In genomic region chr2:28270561-28270960, GRCm38 (mm10) we compare ENCODE assay signal across 9 mouse cellular contexts.
DNase-seq lines count a peak whose midpoint lies in the region; ATAC-seq lines count a peak whose summit lies in the region.
"Had no signal": no experiment of that assay in that cellular context is flagged by ENCODE, and none has a peak within 500 bp of the region (broad histone marks: within the 10 kb centered on the region; RNA-seq: fewer than 3 reads in every experiment).

No protein-coding gene starts in this region.

- ATAC-seq in heart, embryonic 12.5 days (ENCODE audit: insufficient number of reproducible peaks, low FRiP score), result no peak
- peak; percentile 34; the same call in 1 of the 2 replicates for ATAC-seq in forebrain, embryonic 14.5 days
- ATAC-seq in megakaryocyte-erythroid progenitor cell, adult 5-6 weeks (replicated peaks; ENCODE audit: low FRiP score, low TSS enrichment, poor library complexity, severe bottlenecking), result no peak

- no peak overlapping the region for H3K4me3 ChIP-seq in heart, embryonic 12.5 days
- H3K4me3 ChIP-seq in forebrain, embryonic 14.5 days (ENCODE audit: low read depth, low read length), result no peak overlapping the region
- H3K4me3 ChIP-seq: liver, embryonic 15.5 days had no signal

- 0 out of 2 replicates have a peak, but pooled peaks cover 7% of the 10 kb centered on the region for H3K4me1 ChIP-seq in heart, embryonic 12.5 days (replicated peaks)
- H3K4me1 ChIP-seq in forebrain, embryonic 14.5 days (ENCODE audit: control insufficient read depth, insufficient read depth, low read length), result peaks cover 3% of the 10 kb centered on the region; the same call in 1 of the 2 replicates
- H3K4me1 ChIP-seq: liver, embryonic 15.5 days had no signal

- WGBS in heart, embryonic 12.5 days, result 21% methylated on average over 4 of the region's 4 CpGs
- 1% methylated on average over 4 of the region's 4 CpGs for WGBS in forebrain, embryonic 14.5 days

- no peaks in the 10 kb centered on the region for H3K9me3 ChIP-seq in heart, embryonic 12.5 days (replicated peaks)
- H3K9me3 ChIP-seq in forebrain, embryonic 14.5 days (replicated peaks; ENCODE audit: control insufficient read depth, low read length), result no peaks in the 10 kb centered on the region
- H3K9me3 ChIP-seq: liver, embryonic 15.5 days had no signal

- H3K4me2 ChIP-seq in heart, embryonic 12.5 days, result no peak overlapping the region
- H3K4me2 ChIP-seq in forebrain, embryonic 14.5 days (ENCODE audit: low read length), result no peak overlapping the region
- H3K4me2 ChIP-seq: liver, embryonic 15.5 days had no signal

- H3K36me3 ChIP-seq in heart, embryonic 12.5 days, result no peaks in the 10 kb centered on the region
- no peaks in the 10 kb centered on the region for H3K36me3 ChIP-seq in forebrain, embryonic 14.5 days (ENCODE audit: control insufficient read depth, insufficient read depth, low read length)
- H3K36me3 ChIP-seq: liver, embryonic 15.5 days had no signal

- no peak overlapping the region for H3K9ac ChIP-seq in heart, embryonic 12.5 days
- H3K9ac ChIP-seq in forebrain, embryonic 14.5 days (ENCODE audit: low read length), result no peak overlapping the region
- H3K9ac ChIP-seq: liver, embryonic 15.5 days had no signal

- peak; percentile 15 to 42 for DNase-seq in heart, postnatal 14 days
- DNase-seq in cerebellum, adult 11-12 months, result peak; percentile 62
- peak; percentile 51 for DNase-seq in forebrain, embryonic 14.5 days (ENCODE audit: low spot score)
- DNase-seq in lung, postnatal 36 days, result peak; percentile 40
- DNase-seq in right cerebral cortex, postnatal 25 days, result no peak
- DNase-seq in frontal cortex, postnatal 10 days (ENCODE audit: low spot score in 2 of 2), result no peak

- intact Hi-C loops in heart, postnatal 14 days (cut with DNase I), result no loop called here

- H3K27ac ChIP-seq in heart, embryonic 12.5 days (ENCODE audit: poor library complexity, severe bottlenecking), result no peak overlapping the region
- no peak overlapping the region for H3K27ac ChIP-seq in forebrain, embryonic 14.5 days (ENCODE audit: low read depth, low read length)
- H3K27ac ChIP-seq: liver, embryonic 15.5 days had no signal

- 0 out of 2 replicates have a peak, but pooled peaks cover 9% of the 10 kb centered on the region for H3K27me3 ChIP-seq in heart, embryonic 12.5 days (replicated peaks)
- H3K27me3 ChIP-seq in forebrain, embryonic 14.5 days (replicated peaks; ENCODE audit: control insufficient read depth, insufficient read depth, low read length), result 0 out of 2 replicates have a peak, but pooled peaks cover 3% of the 10 kb centered on the region

Comparison
In these comparisons a context has a peak if more than half of its experiments do, and no peak if none do; other contexts are left out.
1. DNase-seq: peak in heart, postnatal 14 days (2 of 2), cerebellum, adult 11-12 months (single experiment), forebrain, embryonic 14.5 days (single experiment) and lung, postnatal 36 days (single experiment); none in right cerebral cortex, postnatal 25 days (single experiment) and frontal cortex, postnatal 10 days (0 of 2).